Comparison of ENCODE assay signal across 8 mouse cellular contexts in genomic region chr3:101603194-101603593, GRCm38 (mm10). TPM values are rescaled to one million over a fixed set of nuclear protein-coding genes. Genes with fewer than 3 reads are reported as not detected.
DNase-seq lines count a peak whose midpoint lies in the region; ATAC-seq and TF ChIP-seq lines count a peak whose summit lies in the region.

No protein-coding gene starts in this region.

- TF ChIP-seq EP300 in heart, adult 2 months (IDR thresholded peaks at IDR 0.05; ENCODE audit: insufficient read depth, low read depth, low read length) = no peak
- TF ChIP-seq EP300 in liver, postnatal 0 days (IDR thresholded peaks at IDR 0.05; ENCODE audit: low read depth) = no peak

- peaks cover 15% of the 10 kb centered on the region for H3K4me1 ChIP-seq in heart, adult 2 months (ENCODE audit: control insufficient read depth, insufficient read depth, low read length)
- H3K4me1 ChIP-seq in G1E (ENCODE audit: insufficient read depth, low read depth, low read length) = peaks cover 72% of the 10 kb centered on the region
- H3K4me1 ChIP-seq in heart, embryonic 16.5 days (ENCODE audit: control insufficient read depth, insufficient read depth, low read length) = peaks cover 35% of the 10 kb centered on the region
- H3K4me1 ChIP-seq in liver, postnatal 0 days (ENCODE audit: insufficient read depth) = peaks cover 52% of the 10 kb centered on the region

- H3K27ac ChIP-seq in heart, adult 2 months = peak overlapping the region; percentile 99
- peak overlapping the region; percentile 100 for H3K27ac ChIP-seq in heart, embryonic 16.5 days (ENCODE audit: low read length)
- H3K27ac ChIP-seq in liver, postnatal 0 days (ENCODE audit: low read depth) = peak overlapping the region; percentile 99

- WGBS in heart, adult 2 months = 22% methylated on average over 7 of the region's 7 CpGs
- WGBS in heart, embryonic 16.5 days = 15% methylated on average over 7 of the region's 7 CpGs
- 41% methylated on average over 7 of the region's 7 CpGs for WGBS in liver, postnatal 0 days (ENCODE audit: insufficient replicate concordance)

- DNase-seq in heart, adult 2 months = peak in 1 of 2 experiments; percentile 9
- DNase-seq in heart, postnatal 36 days = no peak
- no peak for DNase-seq in G1E (ENCODE audit: low spot score)
- no peak for DNase-seq in liver, postnatal 0 days
- no peak for DNase-seq in layer of hippocampus, adult 18-20 months (ENCODE audit: low spot score in 2 of 2)
- DNase-seq in cerebellum, adult 8-10 months = no peak
- DNase-seq in gastrocnemius, postnatal 25 days = no peak

- intact Hi-C loops in heart, adult 2 months (cut with DNase I) = loop anchor here (5.0 kb wide), 3 partner anchors 104 to 916 kb away; partner anchors contain the start of genes Man1a2 and Slc22a15
- intact Hi-C loops in heart, postnatal 36 days (cut with DNase I) = loop anchor here (5.0 to 10.0 kb wide), 2 partner anchors 109 to 678 kb away; partner anchors contain the start of gene Trim45

- no peak for TF ChIP-seq CTCF in heart, adult 2 months (IDR thresholded peaks at IDR 0.05)
- no peak for TF ChIP-seq CTCF in G1E (IDR thresholded peaks at IDR 0.05; ENCODE audit: low read depth, low read length)
- TF ChIP-seq CTCF in liver, postnatal 0 days (IDR thresholded peaks at IDR 0.05; ENCODE audit: low read depth) = no peak

- peak overlapping the region; percentile 93 for H3K4me3 ChIP-seq in heart, adult 2 months
- peak overlapping the region; percentile 79 for H3K4me3 ChIP-seq in G1E (ENCODE audit: low read depth, low read length)
- H3K4me3 ChIP-seq in heart, embryonic 16.5 days (ENCODE audit: low read length) = peak overlapping the region; percentile 84
- peak overlapping the region; percentile 85 for H3K4me3 ChIP-seq in liver, postnatal 0 days (ENCODE audit: low read depth, low read length)

- no peak for TF ChIP-seq POLR2A in heart, adult 2 months (IDR thresholded peaks at IDR 0.05; ENCODE audit: insufficient read depth, low read depth, low read length)

- no peak for ATAC-seq in G1E (ENCODE audit: extremely low read depth, insufficient number of reproducible peaks, low FRiP score, poor library complexity, severe bottlenecking)
- no peak for ATAC-seq in heart, embryonic 16.5 days (replicated peaks; ENCODE audit: extremely low read depth, insufficient read depth, low FRiP score)
- no peak for ATAC-seq in liver, postnatal 0 days

- H3K4me2 ChIP-seq in heart, embryonic 16.5 days (ENCODE audit: low read depth, low read length) = peak overlapping the region; percentile 88
- H3K4me2 ChIP-seq in liver, postnatal 0 days (ENCODE audit: low read depth, low read length) = peak overlapping the region; percentile 99

- no peaks in the 10 kb centered on the region for H3K27me3 ChIP-seq in heart, adult 2 months (ENCODE audit: control insufficient read depth, insufficient read depth, low read length)
- peaks cover 14% of the 10 kb centered on the region for H3K27me3 ChIP-seq in G1E (ENCODE audit: insufficient read depth, low read length)
- H3K27me3 ChIP-seq in heart, embryonic 16.5 days (ENCODE audit: control insufficient read depth, insufficient read depth, low read length) = no peaks in the 10 kb centered on the region
- 0 out of 2 replicates have a peak, but pooled peaks cover 6% of the 10 kb centered on the region for H3K27me3 ChIP-seq in liver, postnatal 0 days (ENCODE audit: insufficient read depth, low read length)

- H3K36me3 ChIP-seq in heart, adult 2 months (ENCODE audit: control insufficient read depth, insufficient read depth, low read length) = peaks cover 34% of the 10 kb centered on the region
- H3K36me3 ChIP-seq in G1E (replicated peaks) = peaks cover 38% of the 10 kb centered on the region
- no peaks in the 10 kb centered on the region for H3K36me3 ChIP-seq in heart, embryonic 16.5 days (ENCODE audit: control insufficient read depth, insufficient read depth)
- H3K36me3 ChIP-seq in liver, postnatal 0 days (replicated peaks; ENCODE audit: insufficient read depth, low read length) = no peaks in the 10 kb centered on the region

- H3K79me2 ChIP-seq in heart, adult 2 months (replicated peaks; ENCODE audit: control insufficient read depth, insufficient read depth, low read length) = peaks cover 6% of the 10 kb centered on the region; the same call in 1 of the 2 replicates

- H3K9ac ChIP-seq in heart, adult 2 months (ENCODE audit: low read depth, low read length) = peak overlapping the region; percentile 79
- H3K9ac ChIP-seq in heart, embryonic 16.5 days (ENCODE audit: low read length) = peak overlapping the region; percentile 100
- peak overlapping the region; percentile 92 for H3K9ac ChIP-seq in liver, postnatal 0 days (replicated peaks)

- H3K9me3 ChIP-seq in G1E (replicated peaks) = no peaks in the 10 kb centered on the region
- H3K9me3 ChIP-seq in heart, embryonic 16.5 days (replicated peaks; ENCODE audit: control insufficient read depth, low read length) = no peaks in the 10 kb centered on the region
- H3K9me3 ChIP-seq in liver, postnatal 0 days (ENCODE audit: low read length) = no peaks in the 10 kb centered on the region

RNA-seq across cellular contexts. Expression of gene Atp1a1, which starts 1.3 kb away (rescaled TPM):
- 100 to 1,000 TPM; 800 to 832 TPM for total RNA-seq in heart, adult 2 months (2021)
- 523 and 821 TPM in 2 replicates for polyA plus RNA-seq in heart, adult 2 months (2012; rRNA removed)
- 100 to 1,000 TPM; 564 to 643 TPM for total RNA-seq in heart, postnatal 36 days (2021)
- total RNA-seq in G1E (2014; fragmentation: Nextera tagmentation) (49.3 and 50.5 TPM in 2 replicates), G1E (2017) (71.8 and 76.1 TPM in 2 replicates)
- 187 and 225 TPM in 2 replicates for polyA plus RNA-seq in G1E (2012)
- 328 and 335 TPM in 2 replicates for polyA plus RNA-seq in heart, embryonic 16.5 days (2015; fragmentation: Nextera tagmentation; extraction: Ambion mirVana)
- 39.3 and 40.8 TPM in 2 replicates for polyA plus RNA-seq in liver, postnatal 0 days (2015; fragmentation: Nextera tagmentation; extraction: Ambion mirVana)
- total RNA-seq in layer of hippocampus, adult 18-20 months (2021) = 100 to 1,000 TPM; 518 to 527 TPM
- 10 to 100 TPM; 39.6 to 64.7 TPM for total RNA-seq in gastrocnemius, postnatal 25 days (2021)

Comparison
In these comparisons a context has a peak if more than half of its experiments do, and no peak if none do; other contexts are left out.
1. RNA of gene Atp1a1, which starts 1.3 kb away (total RNA-seq): 800 to 832 TPM in heart, adult 2 months, 564 to 643 TPM in heart, postnatal 36 days and 518 to 527 TPM in layer of hippocampus, adult 18-20 months; 49.3 to 76.1 TPM in G1E and 39.6 to 64.7 TPM in gastrocnemius, postnatal 25 days; every median in the first group is over 4 times any median in the second.
2. Peak in every context shown above with its lines, with median percentiles within 50 percentile points of each other: H3K27ac ChIP-seq, H3K4me3 ChIP-seq and H3K9ac ChIP-seq.